Mouse (Mus musculus) inflammation-experienced regulatory T-cells (primary cell): ENCODE results near the gene A4galt. TPM values are rescaled to one million over a fixed set of nuclear protein-coding genes. Genes with fewer than 3 reads are reported as not detected.

Experiments used
- polyA plus RNA-seq, 2 experiments: library from polyadenylated mRNA; unstranded; fragments of 100-300 nt; shearing (Covaris generic); gene quantifications; one replicate each; pipeline ENCODE4 v1.2.1; 2017

The A4galt gene
- polyA plus RNA-seq: 1 to 10 TPM in 1 of 2 experiments, under 1 TPM in 1; 0.17 to 1.6 TPM

DNA sequence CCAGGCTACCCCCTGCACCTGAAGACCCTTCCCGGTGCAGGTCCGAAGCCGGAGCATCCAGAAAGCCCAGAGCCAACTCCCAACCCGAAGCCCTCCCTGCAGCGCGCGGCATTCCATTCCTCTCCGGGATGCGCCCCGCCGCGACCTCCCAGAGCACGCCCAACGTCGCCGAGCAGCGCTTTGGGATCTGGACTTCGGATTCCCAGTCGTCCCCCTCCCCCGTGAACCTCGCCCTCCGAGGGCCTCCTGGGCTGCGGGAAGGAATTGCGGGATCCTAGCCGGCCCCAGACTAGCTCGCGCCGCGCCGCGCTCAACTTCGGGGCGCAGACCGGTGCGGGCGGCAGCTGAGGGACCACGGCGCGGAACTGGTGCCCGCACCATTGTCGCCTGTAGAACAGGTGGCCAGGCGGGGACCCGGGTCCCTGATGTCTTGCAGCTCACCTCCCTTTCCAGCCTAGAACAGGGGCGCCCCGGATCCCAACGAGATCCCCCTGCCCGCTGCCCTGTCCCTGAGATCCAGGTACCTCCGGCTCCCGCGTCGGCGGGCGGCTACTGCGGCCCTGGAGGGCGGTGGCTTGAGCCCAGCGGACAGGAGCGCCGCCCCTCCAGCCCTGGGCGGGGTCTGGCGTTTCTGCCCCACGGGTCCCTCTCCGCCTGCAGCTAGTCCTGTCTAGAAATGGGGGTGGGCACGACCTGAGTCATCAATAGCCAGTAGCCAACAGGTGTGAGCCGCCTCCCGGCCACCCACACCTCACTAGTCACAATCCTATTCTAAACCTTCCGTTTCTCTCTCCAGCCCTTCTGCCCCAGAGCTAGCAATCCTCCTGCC lies at the start of gene A4galt:
Gene A4galt, minus strand, starts transcription at position 599 of the 829 bp plus-strand sequence.

Other genes with a start within 250 kb of the A4galt start
- 1 to 10 TPM in 1 of 2 experiments, under 1 TPM in 1; 0.25 to 1.5 TPM for gene Nfam1, start 218.5 kb downstream of the A4galt start, polyA plus RNA-seq
- gene Serhl, start 162.3 kb downstream of the A4galt start, polyA plus RNA-seq: 10 to 100 TPM; 75.5 to 81.5 TPM
- gene Rrp7a, start 129.0 kb downstream of the A4galt start, polyA plus RNA-seq: 10 to 100 TPM; 69.9 to 85.8 TPM
- 100 to 1,000 TPM; 130 to 138 TPM for gene Poldip3, start 102.4 kb downstream of the A4galt start, polyA plus RNA-seq
- gene Cyb5r3, start 79.2 kb downstream of the A4galt start, polyA plus RNA-seq: 10 to 100 TPM; 95.0 to 98.4 TPM
- 10 to 100 TPM; 13.3 to 17.4 TPM for gene Arfgap3, start 98.5 kb upstream of the A4galt start, polyA plus RNA-seq
- 10 to 100 TPM; 45.7 to 55.2 TPM for gene Pacsin2, start 212.8 kb upstream of the A4galt start, polyA plus RNA-seq